Mouse (Mus musculus): ENCODE results near the gene Dgke. TPM values are rescaled to one million over a fixed set of nuclear protein-coding genes. Genes with fewer than 3 reads are reported as not detected.

The Dgke gene
- total and polyA plus RNA-seq, 2 experiments from 2014 or later, result 14.6 to 33.5 TPM

GRCm38 (mm10) chr11:89027955-89028361 is 38.7 kb downstream of the Dgke start:
- DNase-seq (ENCODE audit: low spot score), result no peak
- H3K27me3 ChIP-seq (ENCODE audit: insufficient read depth, low read length), result no peaks in the 10 kb centered on the region
- H3K9me3 ChIP-seq (ENCODE audit: low read length), result no peaks in the 10 kb centered on the region

GRCm38 (mm10) chr11:89026117-89026516 is 40.5 kb downstream of the Dgke start:
- no peak overlapping the region for H3K4me2 ChIP-seq (ENCODE audit: low read depth, low read length)
- ATAC-seq (no peak), DNase-seq (ENCODE audit: low spot score) (no peak)
- H3K36me3 ChIP-seq (ENCODE audit: insufficient read depth, low read length), result no peaks in the 10 kb centered on the region
- no peaks in the 10 kb centered on the region for H3K9me3 ChIP-seq (ENCODE audit: low read length)
- H3K4me3 ChIP-seq (ENCODE audit: low read length), result no peak overlapping the region
- no peak for TF ChIP-seq CTCF (IDR thresholded peaks at IDR 0.05; ENCODE audit: low read depth)
- WGBS, result 93% methylated on average over 3 of the region's 3 CpGs
- H3K4me1 ChIP-seq (ENCODE audit: insufficient read depth, low read length), result 0 out of 2 replicates have a peak, but pooled peaks cover 7% of the 10 kb centered on the region
- no peak overlapping the region for H3K9ac ChIP-seq (replicated peaks; ENCODE audit: low read length)
- no peak overlapping the region for H3K27ac ChIP-seq
- H3K27me3 ChIP-seq (ENCODE audit: insufficient read depth, low read length), result no peaks in the 10 kb centered on the region

More at GRCm38 (mm10) chr11:89027955-89028361, 38.7 kb downstream of the Dgke start:
- no peak overlapping the region for H3K27ac ChIP-seq
- no peak for ATAC-seq
- TF ChIP-seq CTCF (IDR thresholded peaks at IDR 0.05; ENCODE audit: low read depth), result no peak
- no peak overlapping the region for H3K4me2 ChIP-seq (ENCODE audit: low read depth, low read length)
- no peak overlapping the region for H3K4me3 ChIP-seq (ENCODE audit: low read length)
- WGBS, result 68% methylated on average over 10 of the region's 10 CpGs
- H3K9ac ChIP-seq (replicated peaks; ENCODE audit: low read length), result no peak overlapping the region
- 0 out of 2 replicates have a peak, but pooled peaks cover 7% of the 10 kb centered on the region for H3K4me1 ChIP-seq (ENCODE audit: insufficient read depth, low read length)
- no peaks in the 10 kb centered on the region for H3K36me3 ChIP-seq (ENCODE audit: insufficient read depth, low read length)

- TF ChIP-seq CTCF (IDR thresholded peaks at IDR 0.05; ENCODE audit: low read depth), result no peak
- no peak for ATAC-seq
Observed at GRCm38 (mm10) chr11:89025603-89026002, 41.0 kb downstream of the Dgke start.

DNA sequence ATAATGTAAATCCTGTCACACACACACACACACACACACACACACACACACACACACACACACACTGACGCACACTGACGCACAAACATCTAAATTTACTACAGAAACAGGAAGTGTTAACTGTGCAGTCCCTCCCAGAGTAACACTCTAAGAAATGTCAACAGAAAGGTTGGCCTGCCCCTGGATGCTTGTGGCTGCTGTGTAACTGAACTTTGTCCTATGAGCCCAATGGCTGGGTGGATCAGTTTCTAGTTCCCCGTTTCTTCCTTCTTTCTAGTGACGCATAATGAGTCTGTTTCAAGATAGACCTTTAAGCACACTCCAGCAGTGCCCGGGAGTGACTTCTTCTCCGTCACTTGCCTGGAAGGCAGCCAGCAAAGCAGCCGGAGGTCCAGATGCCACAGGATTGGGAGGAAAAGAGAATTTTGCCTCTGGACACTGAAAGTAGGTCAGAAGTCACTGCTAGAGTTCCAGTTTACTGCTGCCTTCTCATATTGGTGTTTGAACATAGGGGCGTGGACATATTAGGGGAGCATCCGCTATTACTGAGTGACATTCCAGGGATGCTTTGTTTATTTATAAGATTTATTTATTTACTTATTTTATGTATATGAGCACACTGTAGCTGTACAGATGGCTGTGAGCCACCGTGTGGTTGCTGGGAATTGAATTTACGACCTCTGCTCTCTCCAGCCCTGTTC is 42.3 kb downstream of the Dgke start:
- peak; percentile 71 for DNase-seq (ENCODE audit: low spot score)
- ATAC-seq, result peak; percentile 67
- WGBS, result 48% methylated on average over 11 of the region's 11 CpGs
- 0 out of 2 replicates have a peak overlapping the region, but pooled peaks have one; percentile 11 for H3K4me2 ChIP-seq (ENCODE audit: low read depth, low read length)
- H3K27me3 ChIP-seq (ENCODE audit: insufficient read depth, low read length), result no peaks in the 10 kb centered on the region
- H3K4me3 ChIP-seq (ENCODE audit: low read length), result no peak overlapping the region
- no peaks in the 10 kb centered on the region for H3K36me3 ChIP-seq (ENCODE audit: insufficient read depth, low read length)
- no peak overlapping the region for H3K9ac ChIP-seq (replicated peaks; ENCODE audit: low read length)
- H3K9me3 ChIP-seq (ENCODE audit: low read length), result no peaks in the 10 kb centered on the region
- TF ChIP-seq CTCF (IDR thresholded peaks at IDR 0.05; ENCODE audit: low read depth), result no peak
- peak overlapping the region; percentile 36; the same call in 1 of the 2 replicates for H3K27ac ChIP-seq
- H3K4me1 ChIP-seq (ENCODE audit: insufficient read depth, low read length), result 0 out of 2 replicates have a peak, but pooled peaks cover 7% of the 10 kb centered on the region

More at GRCm38 (mm10) chr11:89025603-89026002, 41.0 kb downstream of the Dgke start:
- Histone ChIP-seq H3K9ac (replicated peaks; ENCODE audit: low read length) (no peak overlapping the region), H3K27me3 (ENCODE audit: insufficient read depth, low read length) (no peaks in the 10 kb centered on the region), H3K4me3 (ENCODE audit: low read length) (no peak overlapping the region), H3K27ac (no peak overlapping the region), H3K4me2 (ENCODE audit: low read depth, low read length) (no peak overlapping the region), H3K36me3 (ENCODE audit: insufficient read depth, low read length) (no peaks in the 10 kb centered on the region), H3K4me1 (ENCODE audit: insufficient read depth, low read length) (0 out of 2 replicates have a peak, but pooled peaks cover 7% of the 10 kb centered on the region), H3K9me3 (ENCODE audit: low read length) (no peaks in the 10 kb centered on the region)
- 75% methylated on average over 3 of the region's 3 CpGs for WGBS
- DNase-seq (ENCODE audit: low spot score), result no peak

DNA sequence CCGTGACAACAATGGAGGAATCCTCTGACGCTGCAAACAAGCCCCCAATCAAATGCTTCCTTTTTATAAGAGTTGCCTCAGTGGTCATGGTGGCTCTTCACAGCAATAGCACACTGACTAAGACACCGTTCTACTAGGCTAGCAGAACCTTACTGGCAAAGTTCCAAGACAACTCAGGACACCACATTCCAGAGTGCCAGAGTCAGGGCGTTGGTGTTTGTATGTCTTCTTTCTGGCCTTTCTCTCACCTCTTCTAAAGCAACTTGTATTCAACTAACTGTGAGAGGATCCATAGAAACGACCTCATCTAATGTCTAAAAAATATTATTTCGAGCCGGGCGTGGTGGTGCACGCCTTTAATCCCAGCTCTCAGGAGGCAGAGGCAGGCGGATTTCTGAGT is 43.2 kb downstream of the Dgke start:
- TF ChIP-seq CTCF (IDR thresholded peaks at IDR 0.05; ENCODE audit: low read depth), result no peak

DNA sequence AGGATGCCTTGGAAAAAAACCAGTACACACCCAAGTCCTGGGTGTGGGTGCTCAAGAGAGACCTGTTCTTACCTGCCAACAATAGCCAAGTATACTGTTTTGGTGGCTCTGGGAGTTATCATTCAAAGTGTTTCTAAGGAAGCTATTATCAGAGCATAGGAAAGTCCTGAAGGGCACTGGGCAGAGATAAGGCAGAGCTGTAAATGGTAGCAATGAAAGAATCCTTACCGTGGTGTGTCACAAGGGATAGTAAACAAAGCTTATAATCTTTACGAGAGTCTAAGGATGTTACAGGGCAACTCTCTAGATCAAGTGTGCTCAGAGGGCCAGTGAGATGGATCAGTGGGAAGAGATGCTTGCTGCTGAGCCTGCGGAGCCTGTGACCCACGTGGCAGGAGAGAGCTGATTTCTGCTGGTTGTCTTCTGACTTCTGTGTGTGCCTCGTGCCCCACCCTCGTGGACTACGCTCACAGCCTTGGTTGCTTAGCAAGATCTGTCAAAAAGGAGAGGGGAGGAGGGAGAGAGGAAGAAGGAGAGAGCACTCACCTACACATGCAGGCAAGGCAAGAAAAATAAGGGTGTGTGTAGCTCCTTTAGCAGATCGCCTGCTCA is 44.4 kb downstream of the Dgke start:
- H3K4me3 ChIP-seq (ENCODE audit: low read length), result no peak overlapping the region
- ATAC-seq, result no peak
- no peaks in the 10 kb centered on the region for H3K27me3 ChIP-seq (ENCODE audit: insufficient read depth, low read length)
- 72% methylated on average over 8 of the region's 8 CpGs for WGBS
- no peak overlapping the region for H3K4me2 ChIP-seq (ENCODE audit: low read depth, low read length)
- no peak overlapping the region for H3K9ac ChIP-seq (replicated peaks; ENCODE audit: low read length)
- H3K27ac ChIP-seq, result no peak overlapping the region
- DNase-seq (ENCODE audit: low spot score), result no peak
- 0 out of 2 replicates have a peak, but pooled peaks cover 7% of the 10 kb centered on the region for H3K4me1 ChIP-seq (ENCODE audit: insufficient read depth, low read length)
- H3K36me3 ChIP-seq (ENCODE audit: insufficient read depth, low read length), result no peaks in the 10 kb centered on the region
- no peak for TF ChIP-seq CTCF (IDR thresholded peaks at IDR 0.05; ENCODE audit: low read depth)
- H3K9me3 ChIP-seq (ENCODE audit: low read length), result no peaks in the 10 kb centered on the region

More for the DNA sequence above, 43.2 kb downstream of the Dgke start:
- H3K9me3 ChIP-seq (ENCODE audit: low read length), result no peaks in the 10 kb centered on the region
- H3K4me3 ChIP-seq (ENCODE audit: low read length), result no peak overlapping the region
- H3K4me2 ChIP-seq (ENCODE audit: low read depth, low read length), result no peak overlapping the region
- no peaks in the 10 kb centered on the region for H3K27me3 ChIP-seq (ENCODE audit: insufficient read depth, low read length)
- no peak overlapping the region for H3K27ac ChIP-seq
- no peak overlapping the region for H3K9ac ChIP-seq (replicated peaks; ENCODE audit: low read length)
- DNase-seq (ENCODE audit: low spot score), result no peak
- ATAC-seq, result no peak
- H3K36me3 ChIP-seq (ENCODE audit: insufficient read depth, low read length), result no peaks in the 10 kb centered on the region
- 0 out of 2 replicates have a peak, but pooled peaks cover 7% of the 10 kb centered on the region for H3K4me1 ChIP-seq (ENCODE audit: insufficient read depth, low read length)
- 70% methylated on average over 10 of the region's 10 CpGs for WGBS

All from hindbrain, postnatal 0 days (tissue).